Mouse (Mus musculus): ENCODE results near the gene Wfdc5. TPM values are rescaled to one million over a fixed set of nuclear protein-coding genes. Genes with fewer than 3 reads are reported as not detected.
"Not testable (repeated sequence)": the region's sequence is repeated elsewhere in the genome, so short reads cannot be mapped to it uniquely, and the experiment has no call there.

The Wfdc5 gene
- not detected for total RNA-seq (2021)

DNA sequence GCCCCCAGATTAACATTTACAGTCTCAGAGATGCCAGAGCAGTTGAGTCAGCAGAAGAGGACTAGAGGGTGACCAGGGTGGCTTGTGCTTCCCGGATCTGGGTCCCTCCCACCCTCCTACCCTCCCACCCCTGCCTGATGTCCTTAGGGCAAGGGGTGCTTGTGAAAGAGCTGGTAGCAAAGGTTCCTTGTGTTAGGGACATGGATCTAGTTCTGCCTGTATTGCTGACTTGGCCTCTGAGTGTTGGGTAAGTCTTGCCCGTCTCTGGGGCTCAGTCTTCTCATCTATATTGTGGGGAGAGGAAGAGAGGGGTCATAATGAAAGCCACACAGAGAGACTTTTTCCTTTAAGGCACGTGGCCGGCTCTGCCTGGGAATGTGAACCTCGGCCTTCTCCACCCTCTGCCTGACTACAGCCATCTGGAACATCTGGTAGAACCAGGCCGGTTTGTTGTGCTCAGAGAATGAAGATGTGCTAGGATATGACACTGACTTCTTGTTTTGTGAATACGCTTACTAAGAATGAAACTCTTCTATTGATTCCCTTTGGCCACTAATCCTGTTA, at the start of gene Wfdc5:
Gene Wfdc5, minus strand, starts transcription at position 51 of the 564 bp plus-strand sequence.
- no peak for DNase-seq

DNA sequence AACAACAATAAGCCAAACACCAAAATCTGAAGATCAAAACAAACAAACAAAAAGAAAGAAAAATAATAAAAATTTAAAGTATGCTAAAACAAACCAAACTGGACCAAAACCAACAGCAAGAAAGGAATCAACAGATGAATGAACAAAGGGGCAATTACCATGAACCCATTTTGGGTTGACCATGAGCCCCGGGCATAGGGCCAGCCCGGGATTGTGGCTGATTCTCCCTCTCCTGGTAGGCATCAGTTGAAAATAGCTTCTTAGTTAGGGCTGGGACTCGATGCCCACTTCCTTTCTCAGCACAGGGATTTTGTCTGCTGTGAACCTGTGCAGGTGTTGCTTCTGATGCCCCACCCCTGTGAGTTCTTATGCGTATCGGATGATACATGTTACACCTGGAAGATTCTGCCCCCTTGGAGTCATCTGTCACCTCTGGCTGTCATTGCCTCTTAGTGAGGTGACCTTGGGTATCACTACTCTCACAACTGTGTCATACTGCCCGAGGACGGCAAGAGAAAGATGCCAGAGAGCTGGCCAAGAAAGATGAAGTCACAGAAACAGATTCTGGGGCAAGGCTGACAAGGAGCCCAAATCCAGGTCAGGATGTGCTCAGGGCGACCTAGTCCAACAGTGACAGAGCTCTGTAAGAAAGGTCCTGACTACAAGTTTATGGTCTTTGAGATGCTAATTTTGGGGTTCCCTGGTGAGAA, 46.0 kb upstream of the Wfdc5 start:
- no peak for DNase-seq

- no peak for DNase-seq
Measured at GRCm38 (mm10) chr2:164221522-164221921, 39.0 kb upstream of the Wfdc5 start, which contains the start of gene Wfdc15b. Wfdc15b (minus strand) TSS chr2:164221660.

DNA sequence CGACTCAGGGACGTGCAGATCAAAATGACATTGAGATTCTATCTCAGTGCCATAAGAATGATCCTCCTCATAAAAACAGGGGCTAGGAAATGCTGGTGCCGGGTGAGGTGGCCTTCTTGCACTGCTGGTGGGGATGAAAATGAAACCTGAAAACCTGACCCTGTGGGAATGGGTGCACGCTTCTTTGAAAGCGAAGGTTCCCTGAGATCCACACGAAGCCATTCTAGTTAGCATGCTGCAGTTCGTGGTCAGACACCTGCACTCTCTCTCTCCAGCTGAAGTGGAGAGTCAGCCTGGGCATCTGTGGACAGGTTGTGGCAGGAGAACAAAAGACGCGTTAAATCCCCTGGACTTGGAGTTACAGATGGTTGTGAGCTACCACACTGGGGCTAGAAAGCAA, 36.8 kb upstream of the Wfdc5 start:
- DNase-seq, result no peak

GRCm38 (mm10) chr2:164212711-164213110, 30.2 kb upstream of the Wfdc5 start:
- DNase-seq, result no peak

- DNase-seq, result no peak
Measured at GRCm38 (mm10) chr2:164210892-164211291, 28.4 kb upstream of the Wfdc5 start.

DNA sequence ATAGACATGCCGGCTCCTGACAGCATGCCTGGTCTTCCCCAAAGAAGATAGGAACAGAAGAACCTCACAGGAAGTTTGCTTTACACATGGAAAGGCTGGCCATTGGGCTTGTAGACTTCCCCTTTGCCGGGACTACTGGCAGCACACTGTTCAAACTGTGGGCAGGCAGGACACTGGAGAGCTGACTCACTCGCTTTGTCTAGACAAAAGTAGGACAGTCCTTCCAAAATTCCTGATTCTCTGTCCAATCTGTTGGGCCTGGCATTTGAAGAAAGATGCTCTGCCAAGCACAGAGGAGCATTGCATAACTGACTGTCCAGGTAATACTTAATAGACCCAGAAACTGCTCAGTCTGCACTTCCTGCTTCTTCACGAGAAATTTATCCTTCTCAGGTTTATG, 24.1 kb upstream of the Wfdc5 start:
- DNase-seq, result no peak

- DNase-seq, result not testable (repeated sequence)
Measured at GRCm38 (mm10) chr2:164206011-164206410, 23.5 kb upstream of the Wfdc5 start.

GRCm38 (mm10) chr2:164199626-164200327, 17.2 kb upstream of the Wfdc5 start, which contains the start of gene Wfdc15a:
Wfdc15a (minus strand) TSS chr2:164200130.
- DNase-seq, result no peak

DNA sequence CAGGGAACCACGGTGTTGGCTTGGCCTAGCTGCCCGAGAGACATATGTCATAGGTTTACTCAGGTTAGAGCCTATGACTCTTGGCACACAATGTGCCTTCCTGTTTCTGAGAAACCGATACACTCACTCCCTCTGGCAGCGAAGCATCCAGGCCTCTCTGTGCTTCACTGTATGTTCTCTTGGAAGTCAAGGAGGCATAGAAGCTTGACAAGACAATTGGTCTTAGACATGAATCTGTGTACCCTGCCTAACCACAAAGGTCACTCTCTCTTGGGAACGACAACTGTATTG, 14.1 kb upstream of the Wfdc5 start:
- no peak for DNase-seq

DNA sequence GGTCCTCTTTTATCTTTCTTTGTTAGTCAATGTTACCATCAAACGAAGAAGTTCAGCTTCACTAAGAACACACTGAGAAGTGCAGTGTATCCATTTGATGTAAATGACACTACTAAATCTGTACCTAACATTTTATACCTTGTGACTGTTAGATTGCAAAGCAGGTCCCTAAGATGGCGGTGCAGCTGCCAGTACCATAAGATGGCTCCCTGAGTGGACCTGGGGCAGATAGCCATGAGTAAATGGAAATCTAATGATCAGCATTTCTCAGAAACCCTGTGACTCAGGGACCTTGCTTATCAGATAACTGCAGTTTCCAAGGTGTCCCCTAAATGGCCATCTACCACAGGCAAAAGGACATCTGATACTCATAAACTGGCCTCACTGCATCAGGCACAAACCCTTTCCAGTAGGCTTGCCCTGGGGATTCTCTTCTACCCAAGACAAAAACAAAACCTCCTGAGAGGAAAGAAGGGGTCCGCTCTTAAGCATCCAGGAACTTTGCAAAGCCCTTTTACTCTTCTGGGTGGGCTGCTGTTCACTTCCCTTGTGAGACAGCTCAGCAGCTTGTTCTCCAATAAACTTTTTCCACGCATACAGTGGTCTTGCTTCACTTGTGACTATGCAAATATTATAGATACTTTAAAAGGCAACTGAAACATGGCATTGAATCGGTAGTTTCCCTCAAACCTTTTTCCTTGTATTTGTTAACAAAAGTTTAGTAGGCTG, 13.6 kb upstream of the Wfdc5 start:
- no peak for DNase-seq

- DNase-seq, result no peak
Measured at GRCm38 (mm10) chr2:164194959-164195630, 12.6 kb upstream of the Wfdc5 start.

- no peak for DNase-seq
Measured at GRCm38 (mm10) chr2:164192279-164192678, 9.7 kb upstream of the Wfdc5 start.

DNA sequence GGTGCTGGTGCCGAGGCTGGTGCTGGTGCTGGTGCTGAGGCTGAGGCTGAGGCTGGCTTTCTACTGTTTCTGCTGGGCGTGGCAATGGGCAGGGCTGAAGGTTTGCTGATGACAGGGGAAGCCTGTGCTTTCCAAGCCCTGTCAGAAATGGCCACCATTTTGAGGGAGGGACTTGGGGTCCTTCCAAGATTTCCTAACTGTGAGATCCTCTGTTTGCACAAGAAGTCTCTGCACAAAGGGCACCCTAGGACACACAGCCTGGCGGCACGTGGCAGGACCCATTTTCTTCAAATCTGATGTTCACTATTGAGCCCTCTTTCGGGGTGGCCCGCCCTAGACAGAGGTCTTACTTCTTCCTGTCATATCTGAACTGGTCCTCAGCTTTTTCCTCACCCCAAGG, 8.0 kb upstream of the Wfdc5 start, which contains the start of gene Wfdc12:
Gene Wfdc12, minus strand, starts transcription at position 33 of the 400 bp plus-strand sequence.
- DNase-seq, result no peak

GRCm38 (mm10) chr2:164188722-164189121, 6.2 kb upstream of the Wfdc5 start:
- DNase-seq, result no peak

DNA sequence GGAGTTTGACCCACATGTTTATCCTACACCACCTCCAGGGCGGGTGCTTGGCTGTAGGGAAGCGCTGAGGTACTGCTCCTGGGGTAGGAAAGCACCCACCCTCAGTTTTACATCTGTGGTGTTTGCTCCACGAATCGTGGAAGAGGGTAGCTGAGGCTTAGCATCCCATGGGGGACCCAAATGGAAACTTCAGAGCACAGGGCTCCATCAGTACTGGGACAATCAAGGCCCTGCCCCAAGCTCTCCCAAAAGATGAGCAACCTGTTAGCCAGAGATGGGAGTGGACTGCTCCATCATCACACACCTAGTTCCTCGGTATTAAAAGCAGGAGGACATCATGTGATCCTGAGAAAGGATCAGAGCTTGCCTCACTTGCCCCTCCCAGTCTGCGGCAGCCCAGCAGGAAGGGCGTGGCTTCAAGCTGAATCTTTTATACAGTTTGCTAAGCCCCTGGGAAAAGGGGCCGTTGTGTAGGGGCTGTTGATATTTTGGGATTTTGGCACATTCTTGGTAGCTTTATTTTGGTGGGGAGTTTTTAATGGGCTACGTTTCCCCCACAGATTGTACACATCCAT, 1.7 kb upstream of the Wfdc5 start:
- DNase-seq, result no peak

DNA sequence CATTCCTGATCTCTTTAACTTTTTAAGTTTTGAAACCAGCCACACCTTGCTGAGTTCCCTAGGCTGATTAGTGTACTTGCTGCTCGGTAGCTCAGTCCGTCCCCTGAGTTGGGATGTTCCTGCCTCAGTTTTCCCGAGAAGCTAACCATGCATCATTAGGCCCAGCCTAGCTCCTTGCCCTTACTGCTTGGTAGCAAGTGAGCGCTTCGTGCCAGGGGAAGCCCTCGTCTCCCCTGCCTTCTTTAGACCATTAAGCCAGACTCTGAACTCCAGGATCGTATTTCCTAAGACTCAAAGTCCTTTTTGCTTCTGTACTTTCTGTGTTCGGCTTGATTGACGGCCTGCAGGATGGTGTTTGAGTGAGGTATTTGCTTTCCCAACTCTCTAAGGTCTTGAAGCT, 798 bp upstream of the Wfdc5 start:
- no peak for DNase-seq

- no peak for DNase-seq
Measured at GRCm38 (mm10) chr2:164180770-164181169, 1.8 kb downstream of the Wfdc5 start.

DNA sequence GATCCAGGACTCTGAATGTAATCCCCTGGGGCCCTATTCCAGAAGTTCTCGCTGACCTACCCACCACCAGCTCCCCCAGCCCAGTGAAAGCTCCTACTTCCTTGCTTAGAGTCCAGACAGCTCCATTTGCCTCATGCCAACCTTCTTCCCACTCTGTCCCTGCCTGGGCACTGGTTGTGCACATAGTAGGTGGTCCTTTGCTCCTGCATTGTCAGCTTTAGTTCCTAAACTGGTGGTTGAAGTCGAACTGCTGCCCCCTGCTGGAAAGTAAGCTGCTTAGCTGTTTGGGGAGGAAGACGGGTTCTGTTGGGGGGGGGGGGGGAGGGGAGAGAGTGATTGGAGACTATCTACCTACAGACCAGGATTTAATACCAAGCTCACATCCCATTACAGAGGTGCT, 2.4 kb downstream of the Wfdc5 start:
- DNase-seq, result no peak

DNA sequence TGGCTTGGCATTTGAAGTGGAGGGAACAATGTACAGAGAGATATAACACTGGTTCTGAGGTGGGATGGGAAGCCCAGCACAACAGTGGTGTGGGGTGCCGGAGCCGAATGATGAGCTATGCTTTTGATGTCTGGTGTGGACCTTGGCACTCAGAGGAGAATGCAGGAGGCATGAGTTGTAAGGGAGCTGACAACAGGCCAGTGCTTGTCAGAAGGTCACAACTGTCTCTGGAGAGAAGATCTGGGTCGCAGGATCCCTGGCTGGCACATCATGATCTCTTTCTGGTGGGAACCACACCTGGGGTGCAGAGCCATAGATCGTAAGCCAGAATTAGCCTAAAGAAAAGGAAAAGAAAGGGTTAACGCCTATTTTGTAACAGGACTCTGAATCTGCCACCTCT, 4.7 kb downstream of the Wfdc5 start:
- DNase-seq, result no peak

GRCm38 (mm10) chr2:164175850-164176249, 6.7 kb downstream of the Wfdc5 start:
- no peak for DNase-seq
